Mouse (Mus musculus) lung, embryonic 14.5 days (tissue): ENCODE measurements at regions not wholly inside any gene's neighbourhood (a gene's known extent, or its start where the extent isn't known, plus 50 kb on each side); places are given as distances from the start of the nearest gene placed in this dataset.
A peak's percentile ranks its signal among the peaks of the same experiment; 100 is the strongest.

Experiments used
- ATAC-seq: fragments of 200-750 bp; cut with Nextera tagmentation; 2 replicates; pipeline ENCODE4 v1.8.0; 2017; ENCODE audit warnings: mild to moderate bottlenecking, moderate TSS enrichment, moderate library complexity; ENCODE audit not compliant: insufficient read depth
- DNase-seq: peaks from one replicate; pipeline ENCODE4 v3.0.0-alpha.2; 2015
- H3K27ac ChIP-seq: fragments of 300-500 bp; sonication (generic); 2 replicates; pipeline ENCODE4 v1.5.1; 2014; ENCODE audit warnings: low read depth, mild to moderate bottlenecking, moderate library complexity
- H3K27me3 ChIP-seq: fragments of 300-500 bp; sonication (generic); 2 replicates; pipeline ENCODE4 v1.6.1; 2014; ENCODE audit warnings: low read length, control low read depth; ENCODE audit not compliant: insufficient read depth
- H3K36me3 ChIP-seq: fragments of 300-500 bp; sonication (generic); 2 replicates; pipeline ENCODE4 v1.6.1; 2014; ENCODE audit warnings: control low read depth; ENCODE audit not compliant: insufficient read depth
- H3K4me1 ChIP-seq: fragments of 300-500 bp; sonication (generic); 2 replicates; pipeline ENCODE4 v1.6.1; 2014; ENCODE audit warnings: antibody characterized with exemption, control low read depth; ENCODE audit not compliant: insufficient read depth
- H3K4me2 ChIP-seq: fragments of 300-500 bp; sonication (generic); 2 replicates; pipeline ENCODE4 v1.6.1; 2014; ENCODE audit warnings: mild to moderate bottlenecking
- H3K4me3 ChIP-seq: fragments of 300-500 bp; sonication (generic); 2 replicates; pipeline ENCODE4 v1.5.1; 2014; ENCODE audit warnings: low read depth, low read length
- H3K9ac ChIP-seq: fragments of 300-500 bp; sonication (generic); 2 replicates; pipeline ENCODE4 v1.6.1; 2014
- H3K9me3 ChIP-seq: fragments of 300-500 bp; sonication (generic); 2 replicates; pipeline ENCODE4 v1.6.1; 2016; ENCODE audit warnings: low read depth, low read length, control low read depth
- CTCF ChIP-seq: IDR thresholded peaks from 2 replicates; pipeline ENCODE4 v1.5.1; 2016; ENCODE audit warnings: antibody characterized with exemption, low read depth
- WGBS: fragments of 180-500 bp; shearing (Covaris S2); extraction: QIAGEN DNeasy Blood & Tissue Kit; methylation state at CpG from one replicate; pipeline ENCODE4 v1.1.7; 2014; 5-methylcytosine and 5-hydroxymethylcytosine counted together

- no peaks in the 10 kb centered on the region for H3K9me3 ChIP-seq
- no peaks in the 10 kb centered on the region for H3K36me3 ChIP-seq
- DNase-seq (no peak), ATAC-seq (no peak)
- H3K9ac ChIP-seq = no peak overlapping the region
- peaks cover 24% of the 10 kb centered on the region for H3K4me1 ChIP-seq
- WGBS = 69% methylated on average over 3 of the region's 3 CpGs
- no peak overlapping the region for H3K4me3 ChIP-seq
- TF ChIP-seq CTCF = no peak
- H3K4me2 ChIP-seq = no peak overlapping the region
- no peaks in the 10 kb centered on the region for H3K27me3 ChIP-seq
- H3K27ac ChIP-seq = no peak overlapping the region
Measured at GRCm38 (mm10) chr14:16962216-16962826, 143.4 kb upstream of the Rarb start.

DNA sequence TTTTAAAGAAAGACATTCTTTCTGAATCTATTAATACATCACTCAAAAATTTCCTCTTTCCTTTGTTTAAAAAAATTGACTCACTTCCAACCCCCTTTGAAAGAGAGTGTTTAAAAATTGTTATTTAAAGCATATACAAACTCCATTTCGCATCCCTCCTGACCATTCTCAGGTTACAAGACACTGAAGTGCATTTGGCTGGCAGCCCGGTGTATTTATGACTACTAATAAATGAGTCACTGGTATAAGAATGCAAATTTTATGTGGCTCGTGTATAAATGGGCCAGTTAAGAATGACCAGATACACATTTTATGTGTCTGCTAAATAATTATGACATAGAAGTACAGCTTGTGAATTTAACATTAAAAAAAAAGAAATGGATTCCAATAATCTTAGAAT is 138.8 kb upstream of the Rarb start:
- H3K4me2 ChIP-seq = no peak overlapping the region
- H3K36me3 ChIP-seq = no peaks in the 10 kb centered on the region
- no peak for TF ChIP-seq CTCF
- H3K4me1 ChIP-seq = peaks cover 14% of the 10 kb centered on the region
- H3K9ac ChIP-seq = no peak overlapping the region
- 8% methylated on average over 3 of the region's 3 CpGs for WGBS
- no peak overlapping the region for H3K4me3 ChIP-seq
- DNase-seq = peak; percentile 92
- no peaks in the 10 kb centered on the region for H3K27me3 ChIP-seq
- H3K27ac ChIP-seq = no peak overlapping the region
- no peaks in the 10 kb centered on the region for H3K9me3 ChIP-seq
- peak; percentile 53 for ATAC-seq

DNA sequence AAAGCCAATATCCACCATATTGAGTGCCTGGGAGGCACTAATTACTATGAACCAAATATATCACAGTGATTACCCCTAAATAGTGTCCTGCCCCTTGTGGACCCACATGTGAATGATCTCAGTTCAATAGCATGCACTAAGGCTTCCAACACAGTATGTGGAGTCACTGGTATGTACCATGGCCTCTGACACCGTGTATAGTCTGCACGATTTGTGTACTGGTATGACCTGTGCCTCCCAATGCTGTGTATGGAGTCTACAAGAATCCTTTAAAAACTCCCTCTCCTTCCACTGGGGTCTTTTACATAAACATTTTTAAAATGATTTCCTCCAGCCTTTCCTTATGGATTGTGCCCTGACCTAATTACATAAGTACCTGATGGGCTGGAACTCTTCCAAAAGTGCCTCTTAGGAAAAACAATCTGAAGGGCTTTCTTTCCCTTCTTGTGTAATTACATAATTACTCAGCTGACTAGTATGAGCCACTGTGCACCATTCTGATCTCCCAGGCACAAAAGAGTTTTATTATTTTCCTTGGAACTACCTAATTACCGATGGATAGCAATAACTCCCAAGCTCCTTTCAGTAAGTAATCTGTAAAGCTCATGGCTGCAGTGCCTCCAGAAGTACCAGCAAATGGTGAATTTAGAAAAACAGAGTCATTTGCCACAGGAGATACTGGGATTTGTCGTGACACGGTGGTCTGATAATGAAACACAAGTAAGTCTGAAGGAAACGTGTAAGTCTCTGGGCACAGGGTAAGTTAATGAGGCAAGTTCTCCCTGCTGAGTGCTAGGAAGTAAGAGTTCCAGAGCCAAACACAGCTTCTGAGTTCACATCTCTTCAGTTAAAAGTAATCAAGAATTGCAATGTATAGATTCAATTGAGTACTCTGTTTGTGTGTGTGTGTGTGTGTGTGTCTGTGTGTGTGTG is 135.8 kb upstream of the Rarb start:
- peak; percentile 61; the same call in 1 of the 2 replicates for ATAC-seq
- TF ChIP-seq CTCF = no peak
- no peak overlapping the region for H3K27ac ChIP-seq
- no peaks in the 10 kb centered on the region for H3K27me3 ChIP-seq
- WGBS = 47% methylated on average over 6 of the region's 6 CpGs
- no peaks in the 10 kb centered on the region for H3K36me3 ChIP-seq
- H3K4me1 ChIP-seq = peaks cover 10% of the 10 kb centered on the region
- no peak overlapping the region for H3K4me2 ChIP-seq
- DNase-seq = peak; percentile 70
- no peak overlapping the region for H3K9ac ChIP-seq
- no peaks in the 10 kb centered on the region for H3K9me3 ChIP-seq
- H3K4me3 ChIP-seq = no peak overlapping the region

GRCm38 (mm10) chr14:16948736-16949135 is 129.8 kb upstream of the Rarb start:
- no peaks in the 10 kb centered on the region for H3K4me1 ChIP-seq
- no peak overlapping the region for H3K27ac ChIP-seq
- TF ChIP-seq CTCF = no peak
- 44% methylated on average over 1 of the region's 1 CpGs for WGBS
- no peak overlapping the region for H3K4me3 ChIP-seq
- no peaks in the 10 kb centered on the region for H3K27me3 ChIP-seq
- no peak overlapping the region for H3K4me2 ChIP-seq
- H3K9me3 ChIP-seq = no peaks in the 10 kb centered on the region
- no peak for ATAC-seq
- DNase-seq = peak; percentile 51
- H3K36me3 ChIP-seq = no peaks in the 10 kb centered on the region
- H3K9ac ChIP-seq = no peak overlapping the region

DNA sequence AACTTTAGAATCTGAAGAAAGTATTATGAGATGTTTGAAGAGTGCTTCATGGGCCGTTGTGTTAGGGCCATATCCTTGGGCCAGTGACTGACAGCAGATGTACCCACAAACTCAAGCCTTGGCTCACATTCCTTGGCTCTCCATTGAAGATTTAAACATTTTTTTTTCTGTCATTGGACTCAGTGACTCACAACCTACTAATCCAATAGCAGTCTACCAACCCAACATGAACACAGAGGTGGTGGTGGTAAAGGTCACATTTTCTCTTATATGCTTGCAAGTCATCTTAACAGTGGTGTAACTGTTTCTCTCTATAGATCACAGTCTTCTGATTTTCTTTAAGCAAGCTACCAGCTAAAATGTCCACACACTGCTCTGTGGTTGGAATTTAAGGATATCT is 125.5 kb upstream of the Rarb start:
- DNase-seq = no peak
- TF ChIP-seq CTCF = no peak
- ATAC-seq = no peak
- H3K4me2 ChIP-seq = no peak overlapping the region
- H3K9ac ChIP-seq = no peak overlapping the region
- H3K27me3 ChIP-seq = no peaks in the 10 kb centered on the region
- no peaks in the 10 kb centered on the region for H3K9me3 ChIP-seq
- H3K4me1 ChIP-seq = no peaks in the 10 kb centered on the region
- no peak overlapping the region for H3K4me3 ChIP-seq
- WGBS = 55% methylated on average over 1 of the region's 1 CpGs
- no peaks in the 10 kb centered on the region for H3K36me3 ChIP-seq
- no peak overlapping the region for H3K27ac ChIP-seq

GRCm38 (mm10) chr14:16943531-16943930 is 124.6 kb upstream of the Rarb start:
- no peak overlapping the region for H3K4me3 ChIP-seq
- no peak overlapping the region for H3K9ac ChIP-seq
- 68% methylated on average over 5 of the region's 5 CpGs for WGBS
- DNase-seq (no peak), ATAC-seq (no peak)
- H3K9me3 ChIP-seq = no peaks in the 10 kb centered on the region
- no peaks in the 10 kb centered on the region for H3K36me3 ChIP-seq
- no peaks in the 10 kb centered on the region for H3K27me3 ChIP-seq
- no peaks in the 10 kb centered on the region for H3K4me1 ChIP-seq
- H3K27ac ChIP-seq = no peak overlapping the region
- no peak for TF ChIP-seq CTCF
- H3K4me2 ChIP-seq = no peak overlapping the region

DNA sequence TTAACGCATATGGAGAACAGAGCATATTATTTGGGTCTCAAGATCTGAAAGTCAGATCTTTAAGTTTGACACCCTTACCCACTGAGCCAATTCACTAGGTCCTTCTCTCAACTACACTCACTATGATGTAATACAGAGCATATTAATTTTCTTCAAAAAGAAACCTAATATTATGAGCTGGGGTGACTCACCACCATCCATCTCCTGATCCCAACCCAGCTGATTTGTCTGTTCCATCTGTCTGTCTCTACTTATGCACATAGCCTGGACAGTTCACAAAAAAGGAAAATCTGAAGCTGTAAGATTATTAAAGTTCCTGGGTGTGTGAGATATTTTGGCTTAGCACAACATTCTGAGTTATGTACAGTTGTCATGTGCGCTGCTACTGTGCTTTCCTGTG is 108.2 kb upstream of the Rarb start:
- Histone ChIP-seq H3K27me3 (no peaks in the 10 kb centered on the region), H3K4me3 (no peak overlapping the region), H3K4me2 (no peak overlapping the region), H3K27ac (no peak overlapping the region), H3K4me1 (no peaks in the 10 kb centered on the region), H3K36me3 (no peaks in the 10 kb centered on the region), H3K9ac (no peak overlapping the region), H3K9me3 (no peaks in the 10 kb centered on the region)
- no peak for TF ChIP-seq CTCF
- DNase-seq (no peak), ATAC-seq (no peak)
- 77% methylated on average over 2 of the region's 2 CpGs for WGBS
